Mouse (Mus musculus) fat pad, adult 2 months (tissue): Measurements from ENCODE around the gene Fgfr1op2.

ENCODE experiments used
- DNase-seq: peaks from one replicate; pipeline ENCODE4 v3.0.0-alpha.2; 2011; ENCODE audit warnings: low read depth, low spot score; ENCODE audit errors: extremely low read depth

The Fgfr1op2 gene

DNA sequence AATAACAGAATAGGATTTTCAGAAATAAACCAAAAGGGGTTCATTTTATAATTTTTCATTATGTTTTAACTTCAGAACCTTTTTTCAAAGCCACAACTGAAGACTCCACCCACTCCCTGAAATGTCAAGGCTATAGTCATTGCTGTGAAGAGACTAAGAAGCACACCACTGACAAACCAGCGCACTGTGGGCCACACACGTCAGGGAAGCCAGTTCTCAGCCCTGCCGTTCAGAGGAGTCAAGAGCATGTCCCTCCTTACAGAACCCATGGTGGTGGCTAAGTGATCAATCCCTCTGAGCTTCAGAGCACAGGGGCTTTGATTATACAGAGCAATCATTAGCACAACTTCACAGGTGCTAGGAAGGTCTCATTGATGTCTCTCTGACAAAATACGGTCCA, 25.6 kb downstream of the Fgfr1op2 start:
- no peak for DNase-seq

DNA sequence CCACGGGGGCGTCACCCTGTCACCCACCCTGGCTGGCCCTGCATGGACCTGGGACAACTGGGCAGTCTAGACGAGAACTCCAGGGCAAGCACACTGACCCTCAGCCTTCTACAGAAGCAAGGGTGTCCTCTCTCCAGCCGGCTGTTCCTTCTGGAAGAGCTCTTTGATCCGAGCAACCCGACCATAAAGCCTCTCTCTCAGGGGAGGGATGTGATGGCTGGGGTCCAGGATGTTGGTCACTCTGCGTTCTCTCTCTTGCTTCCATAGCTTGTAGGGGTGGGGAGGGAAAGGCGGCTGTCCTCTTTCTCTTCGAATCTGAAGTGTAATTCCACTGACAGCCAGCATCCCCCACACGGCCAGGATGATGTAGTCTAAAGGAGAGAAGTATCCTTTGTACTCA, 26.6 kb downstream of the Fgfr1op2 start:
- no peak for DNase-seq

GRCm38 (mm10) chr6:146611385-146611784, 34.4 kb downstream of the Fgfr1op2 start:
- no peak for DNase-seq

DNA sequence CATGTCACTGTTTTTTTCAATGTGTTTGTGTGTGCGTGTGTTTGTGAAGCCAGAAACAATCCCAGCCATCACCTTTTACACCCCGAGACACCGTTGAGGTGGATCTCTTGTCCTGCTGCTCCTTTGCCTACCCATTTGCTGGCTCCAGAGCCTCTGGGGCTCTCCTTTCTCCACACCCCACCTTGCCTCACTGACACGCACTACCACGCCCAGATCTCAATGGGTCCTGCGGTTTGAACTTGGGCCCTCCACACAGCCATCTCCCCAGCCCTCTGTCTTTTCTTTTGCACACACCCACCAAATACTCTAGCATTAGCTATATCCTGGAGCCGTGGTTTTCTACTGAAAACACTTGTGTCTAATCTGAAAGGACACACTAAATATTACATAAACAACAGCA, 34.9 kb downstream of the Fgfr1op2 start:
- DNase-seq = no peak

- DNase-seq = peak; percentile 84
Measured at GRCm38 (mm10) chr6:146612736-146613135, 35.7 kb downstream of the Fgfr1op2 start.

GRCm38 (mm10) chr6:146613907-146614306, 36.9 kb downstream of the Fgfr1op2 start:
- no peak for DNase-seq

DNA sequence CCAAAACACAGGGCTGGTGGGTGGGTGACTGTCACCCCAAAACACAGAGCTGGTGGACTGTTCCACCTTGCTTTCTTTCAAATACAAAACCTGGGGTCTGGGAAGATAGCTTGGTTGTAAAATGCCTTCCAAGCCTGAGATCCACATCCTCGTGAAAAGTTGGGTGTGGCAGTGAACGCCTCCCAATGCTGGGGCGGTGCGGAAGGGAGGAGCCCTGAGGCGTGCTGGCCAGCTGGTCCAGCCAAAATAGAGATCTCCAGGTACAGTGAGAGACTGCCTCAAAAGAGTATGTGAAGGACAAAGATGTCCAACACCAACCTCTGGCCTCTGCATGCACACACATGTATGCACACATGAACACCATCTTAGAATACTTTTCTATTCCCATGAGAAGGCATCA, 37.5 kb downstream of the Fgfr1op2 start:
- no peak for DNase-seq

DNA sequence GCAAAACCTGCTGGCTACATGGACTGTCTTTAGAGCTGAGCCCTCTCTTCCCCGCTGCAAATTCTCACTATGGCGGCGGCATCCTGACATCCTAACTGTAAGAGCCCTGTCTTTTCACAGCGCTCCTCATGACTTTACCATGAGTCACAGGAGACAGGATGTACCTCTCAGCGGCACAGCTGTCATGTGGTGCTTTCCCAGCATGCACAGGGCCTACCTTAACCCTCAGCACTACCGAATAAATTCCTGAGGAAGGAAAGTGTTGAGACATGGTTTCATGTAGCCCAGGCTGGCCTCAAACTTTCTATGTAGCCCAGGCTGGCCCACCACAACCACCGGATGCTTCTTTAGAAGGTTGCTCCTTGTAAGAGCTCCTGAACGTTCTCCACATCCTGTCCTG, 38.9 kb downstream of the Fgfr1op2 start:
- no peak for DNase-seq

- no peak for DNase-seq
Measured at GRCm38 (mm10) chr6:146616670-146617069, 39.7 kb downstream of the Fgfr1op2 start.

DNA sequence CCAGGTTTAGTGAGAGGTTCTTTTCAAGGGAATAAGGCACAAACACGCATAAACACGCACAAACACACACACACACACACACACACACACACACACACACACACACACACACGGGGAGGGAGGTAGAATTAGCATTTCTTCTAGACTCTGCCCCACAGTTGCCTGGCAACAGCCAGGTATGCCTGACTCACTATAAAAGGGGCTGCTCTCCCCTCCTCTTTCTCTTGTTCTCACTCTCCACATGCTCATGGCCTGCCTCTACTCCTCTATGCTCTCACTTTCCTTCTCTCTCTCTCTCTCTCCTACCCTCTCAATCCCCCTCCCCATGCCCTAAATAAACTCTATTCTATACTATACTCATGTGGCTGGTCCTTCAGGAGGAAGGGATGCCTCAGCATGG, 51.1 kb downstream of the Fgfr1op2 start:
- no peak for DNase-seq

- DNase-seq = no peak
Measured at GRCm38 (mm10) chr6:146629781-146630756, 53.1 kb downstream of the Fgfr1op2 start.

- peak; percentile 56 for DNase-seq
Measured at GRCm38 (mm10) chr6:146630961-146631360, 54.0 kb downstream of the Fgfr1op2 start.

GRCm38 (mm10) chr6:146631847-146632246, 54.8 kb downstream of the Fgfr1op2 start:
- DNase-seq = no peak

DNA sequence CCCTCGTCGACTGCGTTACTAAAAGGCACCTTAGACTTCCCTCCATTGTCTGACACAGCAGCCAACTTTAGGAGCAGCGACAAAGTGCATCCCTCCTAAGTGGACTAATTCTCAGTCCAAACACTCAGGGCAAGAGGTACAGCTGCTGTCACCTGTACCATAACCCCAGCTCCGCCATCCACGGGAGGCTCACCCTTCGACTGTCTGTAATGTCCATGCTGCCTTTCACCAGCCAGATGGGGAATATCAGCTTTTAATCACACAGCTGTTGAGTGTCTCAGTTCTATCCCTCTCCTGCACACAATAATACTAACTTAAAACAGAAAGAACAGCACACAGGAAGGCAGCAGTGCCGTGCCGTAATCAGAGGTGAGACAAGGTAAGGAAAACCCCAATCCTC, 55.4 kb downstream of the Fgfr1op2 start:
- DNase-seq = no peak

DNA sequence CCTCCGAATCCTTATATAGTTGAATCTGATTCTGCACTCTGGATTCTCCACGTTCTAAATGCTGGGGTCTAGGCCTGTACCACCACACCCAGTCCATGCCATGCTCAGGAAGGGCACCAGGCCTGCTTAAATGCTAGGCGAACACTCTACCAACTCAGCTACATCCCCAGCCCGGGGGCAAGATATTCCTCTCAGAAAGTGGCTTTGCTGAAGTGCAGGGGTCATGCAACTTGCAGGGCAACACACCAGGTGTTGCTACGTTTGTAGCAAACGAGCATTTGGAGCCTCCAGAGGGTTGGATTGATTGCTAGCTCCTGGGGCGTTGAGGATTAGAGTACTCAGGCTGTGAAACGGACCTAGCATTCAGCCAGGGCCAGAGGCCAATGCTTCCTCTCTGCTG, 56.1 kb downstream of the Fgfr1op2 start:
- DNase-seq = peak; percentile 10

GRCm38 (mm10) chr6:146633629-146634014, 56.6 kb downstream of the Fgfr1op2 start:
- peak; percentile 28 for DNase-seq

DNA sequence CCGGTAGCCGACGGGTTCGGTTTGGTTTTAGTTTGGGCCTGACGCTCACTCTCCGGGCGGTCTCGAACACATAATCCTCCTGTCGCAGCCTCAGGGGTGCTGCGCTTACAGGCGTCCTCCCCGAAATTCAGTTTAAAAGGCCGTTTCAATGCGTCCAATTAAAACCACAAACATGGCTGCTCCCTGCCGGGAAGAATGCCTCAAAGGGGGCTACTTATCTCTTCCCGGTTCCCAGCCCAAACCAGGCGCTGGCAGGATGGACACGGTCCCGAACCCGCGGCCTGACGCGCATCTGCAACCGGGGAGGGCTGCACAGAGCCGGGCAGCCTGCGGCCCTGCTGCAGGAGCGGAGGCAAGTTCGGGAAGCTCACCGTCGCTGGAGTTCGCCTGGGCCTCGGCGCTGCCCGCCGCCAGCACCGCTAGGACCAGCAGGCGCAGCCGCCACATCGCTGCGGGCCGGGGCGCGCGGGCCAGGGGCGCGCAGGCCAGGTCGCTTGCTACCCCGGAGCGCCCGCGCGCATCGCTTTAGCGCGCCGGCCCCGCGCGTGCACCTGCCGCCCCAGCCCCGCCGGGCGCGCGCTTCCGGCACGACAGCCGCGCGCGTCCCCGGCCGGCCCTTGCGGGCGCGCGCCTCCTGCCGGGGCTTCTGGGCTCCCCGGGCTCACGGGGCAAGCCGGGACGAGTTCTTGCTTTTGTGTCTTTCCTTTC, 57.2 kb downstream of the Fgfr1op2 start:
- no peak for DNase-seq

DNA sequence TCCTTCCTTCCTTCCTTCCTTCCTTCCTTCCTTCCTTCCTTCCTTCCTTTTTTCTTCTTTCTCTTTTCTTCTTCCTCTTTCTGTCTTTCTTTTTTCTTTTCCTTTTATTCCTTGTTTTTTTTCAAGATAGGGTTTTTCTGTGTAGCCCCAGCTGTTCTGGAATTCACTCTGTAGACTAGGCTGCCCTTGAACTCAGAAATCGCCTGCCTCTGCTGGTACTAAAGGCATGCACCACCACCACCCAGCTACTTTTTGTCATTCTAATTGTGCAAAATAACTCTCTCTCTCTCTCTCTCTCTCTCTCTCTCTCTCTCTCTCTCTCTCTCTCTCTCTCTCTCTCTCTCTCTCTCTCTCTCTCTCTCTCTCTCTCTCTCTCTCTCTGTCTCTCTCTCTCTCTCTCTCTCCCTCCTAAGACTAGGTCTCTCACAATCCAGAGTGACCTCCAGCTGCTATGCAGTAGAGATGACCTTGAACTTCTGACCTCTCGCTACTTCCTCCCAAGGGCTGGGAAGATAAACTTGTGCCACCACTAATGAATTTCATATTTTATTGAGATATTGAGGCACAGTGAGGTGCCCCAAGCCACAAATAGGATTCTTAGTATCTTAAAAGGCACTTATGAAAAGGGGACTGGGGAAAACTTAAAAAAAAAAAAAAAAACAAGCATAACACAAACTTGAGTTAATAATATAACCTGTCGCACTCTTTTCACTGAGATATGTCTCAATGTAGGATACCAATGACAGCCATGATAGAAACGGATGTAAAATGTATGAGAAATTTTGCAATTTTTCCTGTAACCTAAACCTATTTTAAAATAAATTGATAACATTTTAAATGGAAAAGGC, 58.0 kb downstream of the Fgfr1op2 start:
- no peak for DNase-seq

GRCm38 (mm10) chr6:146636482-146636881, 59.5 kb downstream of the Fgfr1op2 start:
- DNase-seq = no peak

DNA sequence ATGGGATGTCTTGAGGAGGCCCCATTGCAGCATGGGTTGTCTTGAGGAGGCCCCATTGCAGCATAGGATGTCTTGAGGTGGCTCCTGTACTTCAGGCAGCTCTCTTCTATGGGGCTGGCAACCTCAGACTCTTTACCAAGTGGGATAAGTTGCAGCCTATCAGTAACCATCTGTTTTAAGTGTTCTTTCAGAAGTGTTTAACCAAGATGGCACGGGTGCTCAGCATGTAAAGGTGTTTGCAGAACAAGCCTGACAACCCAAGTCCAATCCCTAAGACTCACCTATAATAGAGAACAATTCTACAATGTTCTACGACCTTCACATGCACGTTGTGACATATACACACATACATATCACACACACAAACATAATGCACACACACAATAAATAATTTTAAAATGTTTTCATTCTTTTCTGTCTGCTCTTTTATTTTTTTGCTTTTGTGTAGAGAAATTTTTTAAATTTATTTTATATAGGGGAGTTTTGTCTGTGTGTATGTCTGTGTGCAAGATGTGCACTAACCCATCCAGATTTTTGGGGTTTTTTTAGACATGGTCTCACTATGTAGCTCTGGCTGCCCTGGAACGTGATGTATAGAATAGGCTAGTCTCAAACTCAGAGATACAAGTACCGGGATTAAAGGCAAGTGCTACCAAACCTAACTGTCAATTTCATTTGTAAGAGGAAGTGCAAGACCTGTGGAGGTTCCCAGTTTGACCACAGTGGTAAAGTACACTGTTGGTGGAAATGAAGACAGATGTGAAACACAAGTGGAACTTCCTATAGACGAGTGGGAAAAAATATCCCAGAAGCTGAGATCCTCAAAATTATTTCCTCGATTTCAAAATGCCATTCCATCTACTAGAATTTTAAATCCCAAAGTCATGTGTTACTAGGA, 63.3 kb downstream of the Fgfr1op2 start:
- no peak for DNase-seq
